Mouse (Mus musculus) NIH3T3 (cell line): ENCODE measurements around the gene Rel.

Experiments used
- DNase-seq: peaks from one replicate; pipeline ENCODE4 v3.0.0-alpha.2; 2012; ENCODE audit warnings: low read depth

The Rel gene

GRCm38 (mm10) chr11:23744352-23744751 is 26.4 kb downstream of the Rel start:
- no peak for DNase-seq

DNA sequence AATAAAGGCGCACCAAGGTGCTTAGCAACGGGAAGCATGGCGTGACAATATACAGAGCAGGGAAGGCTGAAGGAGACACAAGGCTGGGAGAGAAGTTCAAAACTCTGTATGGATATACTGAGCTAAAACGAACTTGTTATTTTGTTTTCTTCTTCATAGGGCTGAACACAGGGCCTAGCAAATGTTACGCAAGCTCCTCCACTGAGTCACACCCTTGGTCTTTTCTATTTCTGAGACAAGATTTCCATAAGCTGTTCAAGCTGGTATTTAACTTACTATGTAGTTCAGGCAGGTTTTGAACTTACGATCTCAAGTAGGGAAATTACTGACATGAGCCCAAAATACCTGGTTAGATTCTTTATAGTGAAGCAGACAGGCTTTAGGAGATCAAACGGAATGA is 29.4 kb downstream of the Rel start:
- peak; percentile 64 for DNase-seq

- DNase-seq, result no peak
Measured at GRCm38 (mm10) chr11:23740895-23741294, 29.9 kb downstream of the Rel start.

DNA sequence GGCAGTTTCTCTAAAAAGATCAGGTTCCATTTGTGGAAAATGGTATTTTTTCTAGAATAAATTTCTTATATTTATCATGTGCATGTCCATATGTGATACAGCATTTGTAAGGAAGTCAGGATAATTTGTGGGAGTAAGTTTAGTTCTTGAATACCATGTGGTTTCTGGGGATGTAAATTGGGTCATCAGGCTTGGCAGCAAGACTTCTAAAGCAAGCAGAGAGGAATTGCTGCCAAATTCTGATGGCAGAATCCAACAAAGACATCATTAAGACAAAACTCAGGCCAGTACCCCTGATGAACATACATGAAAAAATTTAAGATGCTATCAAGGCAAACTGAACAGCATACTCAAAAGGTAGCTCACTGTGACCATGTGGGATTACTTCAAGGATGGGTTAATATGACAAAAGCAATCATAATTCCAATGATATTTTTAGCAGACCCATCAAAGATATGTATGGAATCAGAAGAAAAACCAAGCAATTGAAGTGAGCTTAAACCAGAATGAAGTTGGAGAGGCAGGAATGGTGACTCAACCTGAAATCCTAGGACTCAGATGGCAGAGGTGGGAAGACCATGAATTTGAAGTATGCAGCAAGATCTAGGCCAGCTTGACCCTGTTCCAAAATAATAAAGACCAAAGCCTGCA is 34.8 kb downstream of the Rel start:
- DNase-seq, result peak; percentile 52

- no peak for DNase-seq
Measured at GRCm38 (mm10) chr11:23734749-23735286, 36.0 kb downstream of the Rel start.

DNA sequence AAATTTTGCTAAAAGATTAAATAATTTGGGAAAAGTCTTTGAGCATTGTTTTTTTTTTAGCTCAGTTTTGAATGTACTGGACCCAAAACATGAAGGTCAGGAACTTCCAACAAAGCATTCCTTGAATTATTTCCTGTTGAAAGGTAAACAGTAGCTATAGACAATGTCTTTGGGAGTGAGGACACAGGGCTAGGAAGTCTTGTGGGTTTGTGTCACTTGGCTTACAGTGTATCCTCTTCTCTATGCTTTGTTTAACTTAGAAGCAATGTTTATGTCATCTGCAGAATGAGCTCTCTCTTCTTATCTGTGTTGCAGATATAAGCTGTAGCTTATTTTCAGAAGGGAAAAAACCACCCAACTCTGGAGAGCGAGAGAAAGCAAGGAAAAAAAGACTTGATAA is 37.9 kb downstream of the Rel start:
- DNase-seq, result no peak

- DNase-seq, result no peak
Measured at GRCm38 (mm10) chr11:23730120-23730519, 40.6 kb downstream of the Rel start.

DNA sequence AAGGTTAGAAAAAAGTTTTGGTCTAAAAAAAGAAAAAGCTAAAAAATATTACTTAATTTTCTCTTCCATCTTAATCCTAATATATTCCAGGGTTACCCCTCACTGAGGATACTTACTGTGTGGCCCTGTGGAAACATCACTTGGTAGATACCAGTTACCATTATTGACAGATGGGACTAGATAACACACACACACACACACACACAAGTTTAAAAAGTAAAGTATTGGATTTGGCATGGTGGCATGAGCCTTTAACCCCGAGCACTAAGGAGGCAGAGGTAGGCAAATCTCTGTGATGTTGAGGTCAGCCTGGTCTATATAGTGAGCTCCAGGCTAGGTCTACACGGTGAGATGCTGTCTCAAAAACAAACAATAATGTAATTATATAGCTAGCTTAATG is 42.6 kb downstream of the Rel start:
- DNase-seq, result no peak

DNA sequence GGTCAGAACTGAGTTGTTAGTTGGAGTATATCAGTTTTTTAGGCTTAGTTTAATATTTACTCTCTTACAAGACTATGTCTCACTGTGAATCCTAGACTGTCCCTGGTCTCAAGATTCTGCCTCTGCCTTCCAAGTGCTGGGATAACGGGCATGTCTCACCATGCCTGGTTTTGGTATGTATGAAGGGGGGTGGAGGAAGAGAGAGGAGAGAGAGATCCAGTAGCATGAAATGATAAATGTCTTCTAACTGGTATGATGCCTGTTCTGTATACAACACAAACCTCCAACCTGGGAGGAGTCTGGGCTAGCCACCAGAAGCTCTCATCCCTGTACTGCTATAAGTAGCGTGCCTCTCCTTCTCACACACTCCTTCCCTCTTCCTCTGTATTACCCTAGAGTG is 44.3 kb downstream of the Rel start:
- DNase-seq, result no peak

DNA sequence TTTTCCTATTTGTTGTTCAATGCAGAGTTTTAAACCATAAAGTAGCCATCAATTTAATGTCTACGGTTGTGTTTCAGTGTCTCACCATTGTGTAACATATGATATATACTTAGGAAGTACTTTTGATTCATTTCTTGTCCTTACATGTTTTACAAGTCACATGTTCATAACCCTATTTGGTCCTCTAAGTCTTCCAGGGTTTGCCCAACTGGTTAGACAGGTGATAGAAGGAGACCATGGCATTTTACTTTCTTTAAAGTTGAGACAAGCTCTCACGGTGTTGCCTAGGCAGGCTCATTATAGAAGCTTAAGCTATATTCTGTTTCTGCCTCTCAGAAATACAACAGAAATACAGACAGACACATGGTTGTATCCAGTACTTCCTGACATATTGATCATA is 44.9 kb downstream of the Rel start:
- no peak for DNase-seq

- DNase-seq, result no peak
Measured at GRCm38 (mm10) chr11:23722326-23722725, 48.4 kb downstream of the Rel start.

DNA sequence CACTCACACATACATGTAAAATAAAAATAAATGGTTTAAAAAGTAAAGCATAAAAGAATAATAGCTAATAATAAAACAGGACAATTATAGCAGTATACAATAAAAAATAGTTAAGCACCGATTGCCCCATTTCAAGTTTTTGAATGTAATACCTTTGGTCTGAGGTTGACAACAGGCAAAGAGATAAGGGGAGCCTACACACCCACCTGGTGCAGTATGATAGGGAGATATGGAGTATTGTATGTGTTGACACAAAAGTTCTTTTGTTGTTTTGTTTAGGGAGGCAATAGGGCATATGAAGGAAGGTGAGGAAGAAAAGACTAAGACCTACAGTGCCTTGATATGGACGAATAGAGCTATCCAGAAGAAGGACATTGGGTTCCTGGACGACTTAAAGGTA is 50.9 kb downstream of the Rel start:
- DNase-seq, result no peak

DNA sequence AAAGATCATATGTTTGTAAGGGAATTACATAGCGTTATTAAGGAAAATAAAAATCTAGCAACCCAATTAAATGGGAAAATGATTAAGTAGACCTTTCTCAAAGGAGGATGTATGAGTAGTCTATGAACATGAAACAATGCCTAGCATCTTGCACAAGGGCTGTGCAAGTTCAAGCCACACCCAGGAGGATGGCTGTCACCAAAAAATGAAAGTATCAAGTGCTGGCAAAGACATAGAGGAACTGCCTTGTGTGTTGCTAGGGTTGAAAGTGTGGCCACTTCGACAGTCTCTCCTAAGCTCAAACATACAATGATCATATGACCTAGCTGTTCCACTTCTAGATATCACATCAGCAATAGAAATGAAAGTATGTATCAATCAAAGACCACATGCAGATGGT is 51.9 kb downstream of the Rel start:
- no peak for DNase-seq

- DNase-seq, result no peak
Measured at GRCm38 (mm10) chr11:23712299-23712698, 58.5 kb downstream of the Rel start.

DNA sequence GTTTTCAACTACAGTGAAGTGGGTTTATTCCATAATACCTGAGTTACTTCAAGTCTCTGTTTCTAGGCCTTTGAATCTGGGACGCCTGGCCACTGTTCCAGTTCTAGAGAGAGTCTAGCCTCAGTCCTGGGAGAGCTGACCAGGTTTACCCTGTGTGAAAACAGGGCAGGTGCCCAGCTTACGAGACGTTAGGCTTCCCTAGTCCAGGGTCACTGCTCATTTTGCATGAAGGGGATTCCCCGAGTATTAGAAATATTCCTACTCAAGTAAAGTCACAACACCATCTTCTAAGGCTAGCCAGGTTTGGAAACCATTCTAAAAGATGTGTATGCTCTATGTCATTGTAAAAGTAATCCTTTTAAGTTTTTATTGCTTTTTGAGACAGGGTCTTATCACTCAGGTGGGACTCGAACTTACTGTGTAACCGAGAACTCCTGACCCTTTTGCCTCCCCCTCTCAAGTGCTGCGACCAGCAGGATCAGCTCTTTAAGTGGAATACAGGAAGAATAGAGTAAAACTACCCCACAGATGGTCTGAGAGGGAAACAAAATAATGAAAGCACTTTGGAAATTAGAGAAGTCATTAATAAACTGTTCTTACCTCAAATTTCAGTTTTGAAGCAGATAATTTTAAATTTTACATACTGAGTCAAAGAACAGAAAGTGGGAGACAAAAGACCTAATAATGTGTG is 66.0 kb downstream of the Rel start:
- DNase-seq, result no peak

DNA sequence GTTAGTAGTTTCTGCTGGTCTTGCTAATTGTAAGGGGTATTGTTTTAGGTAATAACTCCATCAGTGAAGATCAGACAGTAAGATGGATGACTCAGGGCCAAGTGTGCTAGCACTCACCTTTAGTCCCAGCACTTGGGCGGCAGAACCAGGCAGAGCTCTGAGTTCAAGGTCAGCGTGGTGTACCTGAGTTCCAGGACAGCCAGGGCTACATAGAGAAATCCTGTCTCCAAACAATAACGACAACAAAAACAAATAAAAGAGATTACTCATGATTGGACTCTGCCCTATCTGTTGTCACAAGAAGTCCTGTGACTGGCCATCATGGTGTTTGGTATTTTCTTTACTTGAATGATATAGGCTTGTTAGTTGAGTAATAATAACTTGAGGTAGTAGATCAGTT is 68.9 kb downstream of the Rel start:
- DNase-seq, result no peak

GRCm38 (mm10) chr11:23699414-23700095 is 71.2 kb downstream of the Rel start:
- DNase-seq, result no peak

- DNase-seq, result no peak
Measured at GRCm38 (mm10) chr11:23698526-23698925, 72.2 kb downstream of the Rel start.

DNA sequence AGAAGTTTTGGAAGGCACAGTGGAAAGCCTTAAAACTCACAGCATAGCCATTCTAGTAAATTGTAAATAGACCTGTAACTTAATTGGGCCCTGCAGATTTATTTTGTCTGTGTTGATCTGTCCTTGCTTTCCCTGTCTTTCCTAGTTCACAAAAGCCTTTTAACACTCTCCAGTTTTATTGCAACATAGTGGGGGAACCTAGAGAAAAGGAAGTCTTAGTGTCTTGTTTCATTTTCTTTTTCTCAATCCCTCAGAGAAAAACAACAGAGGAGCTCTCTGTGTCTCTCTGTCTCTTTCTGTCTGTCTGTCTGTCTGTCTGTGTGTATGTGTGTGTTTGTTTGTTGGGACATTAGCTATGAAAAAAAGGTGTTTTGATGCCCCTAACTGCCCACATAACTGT is 74.9 kb downstream of the Rel start:
- DNase-seq, result no peak

DNA sequence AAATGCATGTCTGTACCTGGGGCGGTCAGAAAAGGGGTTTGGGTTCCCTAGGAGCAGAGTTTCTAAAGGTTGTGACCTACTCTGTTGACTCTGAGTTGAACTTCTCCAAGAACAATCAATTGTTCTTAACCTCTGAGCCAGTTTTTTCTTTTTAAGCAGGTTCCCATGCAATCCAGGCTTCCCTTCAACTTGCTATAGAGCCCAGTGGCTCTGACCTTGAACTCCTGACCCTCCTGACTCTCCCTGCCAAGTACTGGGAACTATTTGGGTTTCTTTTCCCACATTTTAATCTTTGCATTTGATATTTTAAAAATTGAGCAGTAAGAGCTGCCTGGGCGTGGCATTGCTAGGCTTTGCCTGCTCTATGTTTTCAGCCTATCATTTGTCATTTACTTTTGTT is 77.5 kb downstream of the Rel start:
- no peak for DNase-seq

DNA sequence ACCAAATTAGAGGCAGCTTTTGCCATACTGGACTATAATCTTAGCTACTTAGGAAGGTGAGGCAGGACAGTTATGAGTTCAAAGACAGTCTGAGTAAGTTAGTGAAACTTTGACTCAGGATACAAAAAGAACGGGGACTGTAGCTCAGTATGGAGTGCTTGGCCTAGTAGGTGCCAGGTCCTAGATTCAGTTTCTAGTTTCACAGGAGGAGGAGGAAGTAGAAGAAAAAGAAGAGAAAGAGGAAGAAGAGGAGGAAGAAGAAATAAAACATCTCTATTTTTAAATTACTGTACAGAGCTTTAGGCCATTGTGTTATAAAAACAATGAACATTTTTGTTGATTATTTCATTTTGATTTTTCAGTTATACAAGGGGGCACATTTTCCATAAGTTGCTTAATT is 82.7 kb downstream of the Rel start:
- DNase-seq, result no peak
